Mouse (Mus musculus) kidney, embryonic 15.5 days (tissue): ENCODE data around the gene Ptpn14. TPM values are rescaled to one million over a fixed set of nuclear protein-coding genes. Genes with fewer than 3 reads are reported as not detected.
A peak's percentile ranks its signal among the peaks of the same experiment; 100 is the strongest.

Experiments used
- ATAC-seq: fragments of 200-750 bp; cut with Nextera tagmentation; replicated peaks from 2 replicates; pipeline ENCODE4 v1.8.0; 2017; ENCODE audit warnings: moderate TSS enrichment; ENCODE audit not compliant: low FRiP score
- H3K27ac ChIP-seq: fragments of 300-500 bp; sonication (generic); 2 replicates; pipeline ENCODE4 v1.5.1; 2015; ENCODE audit warnings: mild to moderate bottlenecking, inconsistent platforms
- H3K27me3 ChIP-seq: fragments of 300-500 bp; sonication (generic); 2 replicates; pipeline ENCODE4 v1.6.1; 2015; ENCODE audit warnings: inconsistent platforms
- H3K36me3 ChIP-seq: fragments of 300-500 bp; sonication (generic); 2 replicates; pipeline ENCODE4 v1.6.1; 2015; ENCODE audit warnings: inconsistent platforms
- H3K4me1 ChIP-seq: fragments of 300-500 bp; sonication (generic); 2 replicates; pipeline ENCODE4 v1.6.1; 2015; ENCODE audit warnings: inconsistent platforms
- H3K4me2 ChIP-seq: fragments of 300-500 bp; sonication (generic); 2 replicates; pipeline ENCODE4 v1.6.1; 2015; ENCODE audit warnings: moderate library complexity, mild to moderate bottlenecking, inconsistent platforms
- H3K4me3 ChIP-seq: fragments of 300-500 bp; sonication (generic); replicated peaks from 2 replicates; pipeline ENCODE4 v1.5.1; 2015; ENCODE audit warnings: mild to moderate bottlenecking, inconsistent platforms
- H3K9ac ChIP-seq: fragments of 300-500 bp; sonication (generic); 2 replicates; pipeline ENCODE4 v1.6.1; 2015; ENCODE audit warnings: mild to moderate bottlenecking, inconsistent platforms
- H3K9me3 ChIP-seq: fragments of 300-500 bp; sonication (generic); replicated peaks from 2 replicates; pipeline ENCODE4 v1.6.1; 2016; ENCODE audit warnings: inconsistent platforms
- WGBS: fragments of 180-500 bp; shearing (Covaris S2); methylation state at CpG from one replicate; pipeline ENCODE4 v1.1.7; 2015; ENCODE audit warnings: mixed read lengths; 5-methylcytosine and 5-hydroxymethylcytosine counted together
- polyA plus RNA-seq: library from polyadenylated mRNA; unstranded; fragments of >200 nt; fragmentation: Nextera tagmentation; extraction: Ambion mirVana; gene quantifications from 2 replicates; pipeline ENCODE4 v1.2.1, GENCODE M21; 2015

Ptpn14 gene
- polyA plus RNA-seq, 1 experiment from 2014 or later, result 17.3 TPM

DNA sequence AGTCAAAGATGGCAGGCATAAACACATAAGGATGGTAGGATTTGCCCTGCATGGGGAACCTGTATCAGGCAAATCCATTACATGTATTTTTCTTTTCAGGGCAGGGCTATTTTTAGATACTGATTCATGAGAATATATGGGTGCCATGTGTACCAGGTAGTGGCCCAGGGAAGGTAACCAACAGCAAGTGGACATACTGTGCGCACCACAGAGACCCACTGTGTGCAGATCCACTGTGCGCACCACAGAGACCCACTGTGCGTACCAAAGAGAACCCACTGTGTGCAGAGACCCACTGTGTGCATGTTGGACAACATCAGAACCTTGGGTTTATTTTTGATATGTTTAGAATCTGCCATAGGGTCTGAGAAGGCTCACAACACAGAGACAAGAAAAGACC, 135.7 kb downstream of the Ptpn14 start:
- ATAC-seq, result no peak
- Histone ChIP-seq H3K36me3 (peaks cover 74% of the 10 kb centered on the region), H3K9me3 (no peaks in the 10 kb centered on the region), H3K27me3 (no peaks in the 10 kb centered on the region), H3K4me3 (no peak overlapping the region), H3K9ac (no peak overlapping the region), H3K4me1 (peaks cover 22% of the 10 kb centered on the region), H3K27ac (no peak overlapping the region), H3K4me2 (no peak overlapping the region)
- 97% methylated on average over 3 of the region's 3 CpGs for WGBS

DNA sequence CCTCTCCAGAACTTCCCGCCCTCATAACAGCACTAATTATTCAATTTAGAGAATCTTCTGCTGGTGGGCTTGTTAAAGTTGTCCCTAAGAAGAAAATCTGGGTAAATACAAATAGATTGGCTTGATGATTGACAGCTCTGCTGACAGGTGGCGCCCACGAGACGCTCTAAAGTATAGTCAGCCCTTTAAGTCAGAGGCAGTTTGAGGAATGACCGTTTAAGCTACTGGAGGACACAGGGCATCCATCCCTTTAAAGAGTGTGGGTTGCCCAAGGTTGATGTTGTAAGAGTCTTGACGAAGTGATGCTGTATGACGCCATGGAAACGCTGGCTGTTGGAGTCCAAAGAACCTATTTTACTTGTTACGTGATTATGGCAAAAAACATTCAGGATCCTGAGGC, 136.2 kb downstream of the Ptpn14 start:
- Histone ChIP-seq H3K27me3 (no peaks in the 10 kb centered on the region), H3K4me1 (peaks cover 22% of the 10 kb centered on the region), H3K4me2 (no peak overlapping the region), H3K4me3 (no peak overlapping the region), H3K9ac (no peak overlapping the region), H3K36me3 (peaks cover 72% of the 10 kb centered on the region), H3K27ac (no peak overlapping the region), H3K9me3 (no peaks in the 10 kb centered on the region)
- no peak for ATAC-seq
- 82% methylated on average over 9 of the region's 9 CpGs for WGBS

DNA sequence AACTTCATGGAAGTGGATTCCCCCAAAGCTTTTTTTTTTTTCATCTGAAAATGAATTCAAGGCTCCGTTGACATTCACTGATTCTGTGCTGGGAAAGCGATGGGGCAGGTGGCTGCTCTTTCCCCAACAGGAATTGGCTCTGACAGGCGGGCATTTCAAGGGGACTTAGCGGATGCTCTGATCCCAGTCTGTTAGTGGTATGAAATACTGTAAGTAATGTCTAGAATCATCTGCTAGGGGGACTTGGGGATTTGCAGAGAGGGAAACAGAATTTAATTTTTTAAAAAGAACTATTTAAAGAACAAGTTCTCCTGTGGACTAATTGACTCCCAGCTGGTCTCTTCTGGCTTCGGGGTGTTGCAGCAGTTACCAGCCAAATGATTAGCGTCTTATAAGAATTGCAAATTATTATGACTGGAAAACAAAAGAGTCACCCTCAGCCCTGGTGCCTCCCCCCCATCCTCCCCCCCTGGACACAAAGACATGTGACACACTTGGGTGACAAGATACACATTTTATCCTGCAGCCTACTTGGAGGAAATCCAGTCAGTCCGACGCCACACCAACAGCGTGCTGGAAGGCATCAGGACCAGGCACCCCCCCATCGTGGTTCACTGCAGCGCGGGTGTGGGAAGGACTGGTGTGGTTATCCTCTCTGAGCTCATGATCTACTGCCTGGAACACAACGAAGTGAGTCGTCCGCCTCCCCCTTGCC, 136.9 kb downstream of the Ptpn14 start:
- Histone ChIP-seq H3K36me3 (peaks cover 73% of the 10 kb centered on the region), H3K9ac (no peak overlapping the region), H3K27ac (no peak overlapping the region), H3K4me3 (no peak overlapping the region), H3K4me2 (no peak overlapping the region), H3K9me3 (no peaks in the 10 kb centered on the region), H3K4me1 (peaks cover 22% of the 10 kb centered on the region), H3K27me3 (no peaks in the 10 kb centered on the region)
- ATAC-seq, result no peak
- WGBS, result 67% methylated on average over 15 of the region's 15 CpGs

DNA sequence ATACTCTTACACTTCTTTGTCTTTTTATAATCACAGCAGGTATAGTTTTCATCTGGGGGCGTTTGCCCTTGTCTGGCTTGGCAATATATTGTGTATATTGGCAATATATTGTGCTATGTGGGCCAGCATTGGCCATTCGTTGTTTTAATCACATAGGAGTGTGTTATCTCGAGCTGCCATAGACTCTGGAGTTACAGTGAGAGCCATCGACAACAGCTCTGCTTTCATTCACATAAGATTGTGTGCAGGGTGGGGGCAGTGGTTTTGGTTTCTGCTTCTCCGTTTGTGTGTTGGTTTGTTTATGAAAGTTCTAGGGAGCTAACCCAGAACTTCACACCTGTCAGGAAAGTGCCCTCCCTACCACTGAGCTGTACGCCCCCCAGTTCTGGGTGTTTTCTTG, 138.6 kb downstream of the Ptpn14 start:
- no peak overlapping the region for H3K9ac ChIP-seq
- peak overlapping the region; percentile 78 for H3K27ac ChIP-seq
- ATAC-seq, result no peak
- H3K4me1 ChIP-seq, result peaks cover 22% of the 10 kb centered on the region
- H3K27me3 ChIP-seq, result no peaks in the 10 kb centered on the region
- WGBS, result 74% methylated on average over 6 of the region's 6 CpGs
- H3K9me3 ChIP-seq, result no peaks in the 10 kb centered on the region
- H3K4me2 ChIP-seq, result no peak overlapping the region
- no peak overlapping the region for H3K4me3 ChIP-seq
- H3K36me3 ChIP-seq, result peaks cover 74% of the 10 kb centered on the region

DNA sequence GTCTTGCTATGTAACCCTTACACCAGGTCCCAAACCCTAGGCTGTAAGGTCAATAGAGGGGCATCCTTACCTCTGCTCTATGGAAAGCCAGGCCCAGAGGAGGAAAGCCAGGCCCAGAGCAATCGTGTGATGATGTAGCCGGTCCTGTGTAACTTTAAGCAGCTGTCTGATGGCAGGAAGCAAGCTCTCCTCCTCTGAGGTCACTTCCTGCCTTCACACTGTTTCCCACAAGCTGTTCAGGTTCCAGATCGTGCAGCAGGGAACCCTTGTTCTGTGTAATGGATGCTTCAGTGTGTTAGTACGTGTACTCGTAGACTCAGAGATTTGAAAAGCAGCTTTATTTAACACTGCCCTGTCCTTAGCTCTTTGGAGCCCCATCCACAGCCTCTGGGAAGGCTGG, 139.0 kb downstream of the Ptpn14 start:
- Histone ChIP-seq H3K9me3 (no peaks in the 10 kb centered on the region), H3K4me3 (no peak overlapping the region), H3K4me1 (peaks cover 22% of the 10 kb centered on the region), H3K36me3 (peaks cover 74% of the 10 kb centered on the region), H3K27me3 (no peaks in the 10 kb centered on the region), H3K9ac (no peak overlapping the region), H3K27ac (peak overlapping the region; percentile 78), H3K4me2 (no peak overlapping the region)
- WGBS, result 46% methylated on average over 5 of the region's 5 CpGs
- ATAC-seq, result peak; percentile 12; the same call in 1 of the 2 replicates

DNA sequence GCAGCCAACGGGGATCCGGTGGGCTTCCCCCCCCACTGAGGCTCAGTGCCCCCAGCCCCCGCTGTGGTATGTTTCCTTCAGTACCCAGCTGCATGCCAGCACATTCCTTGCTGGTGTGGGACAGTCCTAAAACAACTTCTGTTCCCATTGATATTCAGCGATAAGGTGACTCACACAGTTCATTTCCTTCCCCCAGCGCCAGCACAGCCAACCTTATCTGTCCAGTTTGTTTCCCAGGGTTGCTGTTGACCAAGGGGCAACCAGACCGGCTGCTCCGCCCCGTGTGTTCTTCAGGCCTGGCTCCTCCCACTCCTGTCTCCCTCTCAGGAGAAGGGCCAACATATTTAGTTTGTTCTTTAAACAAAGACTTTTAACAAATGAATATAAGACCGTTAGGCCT, 139.4 kb downstream of the Ptpn14 start:
- WGBS, result 44% methylated on average over 9 of the region's 9 CpGs
- no peak overlapping the region for H3K9ac ChIP-seq
- no peak overlapping the region for H3K4me3 ChIP-seq
- H3K4me1 ChIP-seq, result peaks cover 22% of the 10 kb centered on the region
- ATAC-seq, result peak; percentile 75
- peaks cover 74% of the 10 kb centered on the region for H3K36me3 ChIP-seq
- H3K27me3 ChIP-seq, result no peaks in the 10 kb centered on the region
- H3K27ac ChIP-seq, result peak overlapping the region; percentile 78
- H3K4me2 ChIP-seq, result no peak overlapping the region
- no peaks in the 10 kb centered on the region for H3K9me3 ChIP-seq

DNA sequence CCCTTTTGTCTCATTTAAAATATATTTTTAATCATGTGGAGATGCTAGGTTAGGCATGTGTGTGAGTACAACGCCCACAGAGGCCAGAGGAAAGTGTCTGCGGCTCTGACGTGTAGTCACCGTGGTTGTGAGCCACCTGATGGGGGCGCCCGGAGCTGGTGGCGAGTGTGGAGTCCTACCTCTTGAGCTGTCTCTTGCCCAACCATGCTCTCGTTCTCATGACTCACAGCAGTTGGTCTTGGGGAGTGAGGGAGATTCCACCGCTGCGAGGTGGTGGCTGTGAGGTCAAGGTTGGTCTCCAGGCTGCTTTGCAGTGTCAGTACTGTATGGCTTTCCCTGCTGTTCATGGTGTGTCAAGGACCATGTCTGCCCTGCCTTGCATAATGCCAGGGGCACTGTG, 140.0 kb downstream of the Ptpn14 start:
- peak overlapping the region; percentile 78 for H3K27ac ChIP-seq
- 86% methylated on average over 10 of the region's 10 CpGs for WGBS
- no peaks in the 10 kb centered on the region for H3K9me3 ChIP-seq
- no peak overlapping the region for H3K9ac ChIP-seq
- H3K4me1 ChIP-seq, result peaks cover 22% of the 10 kb centered on the region
- H3K36me3 ChIP-seq, result peaks cover 74% of the 10 kb centered on the region
- ATAC-seq, result no peak
- no peak overlapping the region for H3K4me2 ChIP-seq
- H3K4me3 ChIP-seq, result no peak overlapping the region
- no peaks in the 10 kb centered on the region for H3K27me3 ChIP-seq

DNA sequence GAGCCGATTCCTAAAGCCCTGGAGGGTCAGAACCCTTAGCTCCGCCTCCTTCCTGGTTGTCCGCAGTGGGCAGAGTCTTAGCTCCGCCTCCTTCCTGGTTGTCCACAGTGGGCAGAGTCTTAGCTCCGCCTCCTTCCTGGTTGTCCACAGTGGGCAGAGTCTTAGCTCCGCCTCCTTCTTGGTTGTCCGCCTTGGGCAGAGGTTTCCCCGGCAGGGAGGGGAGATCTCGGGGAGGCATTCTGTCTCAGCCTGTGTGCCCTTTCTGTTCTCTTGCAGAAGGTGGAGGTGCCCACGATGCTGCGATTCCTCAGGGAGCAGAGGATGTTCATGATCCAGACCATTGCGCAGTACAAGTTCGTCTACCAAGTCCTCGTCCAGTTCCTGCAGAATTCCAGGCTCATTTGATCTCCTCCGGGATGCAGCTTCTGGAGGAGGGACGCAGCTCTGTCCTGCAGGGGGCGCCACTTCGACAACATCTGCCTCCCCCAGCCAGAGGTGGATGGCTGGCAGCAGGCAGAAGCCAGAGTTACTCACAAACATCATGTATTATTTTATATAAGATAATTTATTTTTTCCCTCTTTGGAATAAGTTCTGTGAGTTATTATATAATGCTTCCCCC, 141.7 kb downstream of the Ptpn14 start:
- Histone ChIP-seq H3K36me3 (peaks cover 70% of the 10 kb centered on the region), H3K4me1 (peaks cover 28% of the 10 kb centered on the region), H3K27ac (no peak overlapping the region), H3K4me3 (no peak overlapping the region), H3K9me3 (no peaks in the 10 kb centered on the region), H3K9ac (no peak overlapping the region), H3K4me2 (no peak overlapping the region), H3K27me3 (no peaks in the 10 kb centered on the region)
- no peak for ATAC-seq
- WGBS, result 90% methylated on average over 18 of the region's 18 CpGs

DNA sequence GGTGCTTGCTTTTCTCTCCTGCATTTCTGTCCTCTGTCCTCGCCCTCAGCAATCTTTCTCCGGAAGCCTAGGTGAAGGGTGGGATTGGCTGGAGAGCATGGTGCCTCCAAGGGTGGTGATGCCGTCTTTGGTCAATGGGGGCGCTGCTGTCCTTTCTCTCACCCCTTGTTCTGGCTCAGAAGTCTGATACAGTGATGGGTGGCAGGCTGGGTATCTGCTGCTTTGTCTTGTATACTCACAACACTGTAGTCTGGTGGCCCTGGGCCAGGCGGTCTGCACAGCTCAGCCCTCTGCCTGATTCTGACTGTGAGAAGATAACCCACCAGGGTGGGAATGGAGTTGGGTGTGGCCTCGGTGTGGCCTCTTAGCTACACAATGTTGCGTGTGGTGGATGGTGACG, 142.5 kb downstream of the Ptpn14 start:
- no peaks in the 10 kb centered on the region for H3K9me3 ChIP-seq
- H3K4me2 ChIP-seq, result no peak overlapping the region
- no peak for ATAC-seq
- peaks cover 63% of the 10 kb centered on the region for H3K36me3 ChIP-seq
- no peaks in the 10 kb centered on the region for H3K27me3 ChIP-seq
- no peak overlapping the region for H3K9ac ChIP-seq
- WGBS, result 87% methylated on average over 8 of the region's 8 CpGs
- H3K4me1 ChIP-seq, result peaks cover 34% of the 10 kb centered on the region
- no peak overlapping the region for H3K4me3 ChIP-seq
- H3K27ac ChIP-seq, result no peak overlapping the region

DNA sequence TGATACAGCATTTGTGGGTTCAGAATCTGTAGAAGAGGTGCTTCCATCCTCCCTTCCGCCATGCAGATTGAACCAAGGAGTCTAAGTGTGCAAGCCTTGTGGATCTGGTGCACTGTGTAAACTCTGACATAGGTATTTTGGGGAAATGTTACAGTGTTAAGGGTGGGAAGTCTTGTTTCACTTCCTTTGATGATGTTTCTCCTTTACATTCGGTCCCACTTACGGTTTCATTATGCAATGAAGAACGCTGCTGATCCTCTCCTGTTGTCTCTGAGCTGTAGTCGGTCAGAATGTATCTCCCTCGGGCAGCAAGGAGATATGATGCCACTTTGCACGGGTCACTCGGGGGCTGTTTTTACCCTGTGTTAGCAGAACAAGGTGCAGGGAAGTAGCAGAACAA, 143.6 kb downstream of the Ptpn14 start:
- Histone ChIP-seq H3K9ac (no peak overlapping the region), H3K4me2 (no peak overlapping the region), H3K27me3 (no peaks in the 10 kb centered on the region), H3K27ac (no peak overlapping the region), H3K4me3 (no peak overlapping the region), H3K4me1 (peaks cover 36% of the 10 kb centered on the region), H3K36me3 (peaks cover 53% of the 10 kb centered on the region), H3K9me3 (no peaks in the 10 kb centered on the region)
- ATAC-seq, result no peak
- WGBS, result 92% methylated on average over 8 of the region's 8 CpGs

DNA sequence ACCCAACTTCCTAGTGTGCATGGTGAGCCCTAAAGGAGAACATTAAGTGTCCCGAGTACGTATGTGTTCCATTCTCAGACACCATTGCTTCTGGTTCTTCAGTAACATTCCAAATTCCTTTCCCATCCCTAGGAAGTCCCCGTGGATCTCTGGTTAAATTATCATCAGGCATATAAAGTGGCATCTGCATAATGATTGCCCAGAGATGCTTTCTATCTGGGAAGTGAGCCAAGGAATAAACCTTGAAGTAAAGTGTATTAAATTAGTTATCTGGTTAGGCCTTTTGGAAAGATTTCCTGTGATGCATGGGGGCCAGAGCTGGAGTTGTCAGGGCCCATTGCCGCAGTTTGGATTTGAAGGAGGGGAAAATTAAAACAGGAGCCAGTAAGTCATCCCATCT, 144.0 kb downstream of the Ptpn14 start:
- Histone ChIP-seq H3K36me3 (peaks cover 57% of the 10 kb centered on the region), H3K27ac (no peak overlapping the region), H3K4me2 (no peak overlapping the region), H3K4me1 (peaks cover 32% of the 10 kb centered on the region), H3K27me3 (no peaks in the 10 kb centered on the region), H3K9me3 (no peaks in the 10 kb centered on the region), H3K9ac (no peak overlapping the region), H3K4me3 (no peak overlapping the region)
- WGBS, result 80% methylated on average over 4 of the region's 4 CpGs
- ATAC-seq, result no peak

DNA sequence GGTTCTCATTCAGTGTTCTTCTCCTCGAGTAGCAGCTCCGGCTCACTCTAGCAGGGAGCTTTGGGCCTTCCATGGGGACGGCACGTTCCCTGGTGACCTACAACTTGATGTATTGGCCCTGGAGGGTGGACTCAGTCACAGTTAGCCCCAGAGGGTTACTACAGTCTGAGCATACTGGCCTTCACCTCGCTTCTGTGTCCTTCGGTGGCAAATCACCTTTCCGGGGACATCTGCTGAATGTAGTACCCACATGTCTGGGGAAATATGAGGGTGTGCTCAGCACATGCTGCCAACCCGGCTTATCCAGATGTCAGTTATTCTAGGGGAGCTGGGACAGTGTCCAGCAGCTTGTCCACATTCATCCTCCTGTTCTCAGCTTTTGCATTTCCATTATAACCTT, 145.5 kb downstream of the Ptpn14 start:
- ATAC-seq, result no peak
- Histone ChIP-seq H3K27ac (no peak overlapping the region), H3K4me2 (no peak overlapping the region), H3K4me1 (peaks cover 21% of the 10 kb centered on the region), H3K9me3 (no peaks in the 10 kb centered on the region), H3K27me3 (no peaks in the 10 kb centered on the region), H3K4me3 (no peak overlapping the region), H3K9ac (no peak overlapping the region), H3K36me3 (peaks cover 66% of the 10 kb centered on the region)
- WGBS, result 83% methylated on average over 8 of the region's 8 CpGs
